ENCODE assay signal across 9 mouse cellular contexts in genomic region chr19:27216767-27217403, GRCm38 (mm10). TPM values are rescaled to one million over a fixed set of nuclear protein-coding genes. Genes with fewer than 3 reads are reported as not detected.
DNase-seq lines count a peak whose midpoint lies in the region; ATAC-seq and TF ChIP-seq lines count a peak whose summit lies in the region.
"Had no signal": no experiment of that assay in that cellular context is flagged by ENCODE, and none has a peak within 500 bp of the region (broad histone marks: within the 10 kb centered on the region; RNA-seq: fewer than 3 reads in every experiment).

No protein-coding gene starts in this region.

- no peak overlapping the region for H3K27ac ChIP-seq in ES-Bruce4 (ENCODE audit: insufficient read depth, low read length)
- H3K27ac ChIP-seq in forebrain, embryonic 16.5 days (ENCODE audit: low read length), result peak overlapping the region; percentile 92
- no peak overlapping the region for H3K27ac ChIP-seq in liver, embryonic 16.5 days (ENCODE audit: low read length)

- peak; percentile 79 to 81 for DNase-seq in cerebellum, adult 18-20 months
- peak; percentile 81 to 82 for DNase-seq in heart, postnatal 10 days
- DNase-seq in layer of hippocampus, adult 18-20 months (ENCODE audit: low spot score in 2 of 2), result peak; percentile 47 to 75
- DNase-seq in ovary, adult 18-20 months (ENCODE audit: low spot score), result peak; percentile 30
- peak; percentile 17 to 56 for DNase-seq in urinary bladder, postnatal 36 days (ENCODE audit: low spot score in 2 of 2)

- no peaks in the 10 kb centered on the region for H3K4me1 ChIP-seq in ES-Bruce4 (ENCODE audit: control insufficient read depth, insufficient read depth, low read length)
- H3K4me1 ChIP-seq in forebrain, embryonic 16.5 days (replicated peaks; ENCODE audit: control insufficient read depth, insufficient read depth, low read length), result peaks cover 22% of the 10 kb centered on the region
- no peaks in the 10 kb centered on the region; the same call in 1 of the 2 replicates for H3K4me1 ChIP-seq in liver, embryonic 16.5 days (ENCODE audit: control insufficient read depth, low read depth, low read length)

- no peak for TF ChIP-seq EP300 in ES-Bruce4 (IDR thresholded peaks at IDR 0.05; ENCODE audit: insufficient read depth, low read depth, low read length)

- peak overlapping the region; percentile 84 for H3K4me3 ChIP-seq in ES-Bruce4 (ENCODE audit: low read depth, low read length)
- H3K4me3 ChIP-seq in forebrain, embryonic 16.5 days (replicated peaks; ENCODE audit: low read length), result peak overlapping the region; percentile 64
- peak overlapping the region; percentile 57 for H3K4me3 ChIP-seq in liver, embryonic 16.5 days (ENCODE audit: low read depth, low read length)

- intact Hi-C loops in heart, postnatal 10 days (cut with DNase I), result loop anchor here (5.0 kb wide), 2 partner anchors 115 to 180 kb away; no protein-coding TSS in a partner anchor

- H3K9me3 ChIP-seq in ES-Bruce4 (replicated peaks; ENCODE audit: control insufficient read depth, insufficient read depth, low read length, poor library complexity, severe bottlenecking), result no peaks in the 10 kb centered on the region
- H3K9me3 ChIP-seq in forebrain, embryonic 16.5 days (ENCODE audit: control insufficient read depth, low read length), result no peaks in the 10 kb centered on the region
- no peaks in the 10 kb centered on the region for H3K9me3 ChIP-seq in liver, embryonic 16.5 days (replicated peaks; ENCODE audit: control insufficient read depth, low read length)

- H3K36me3 ChIP-seq in ES-Bruce4 (ENCODE audit: control insufficient read depth, insufficient read depth, low read length, poor library complexity, severe bottlenecking), result no peaks in the 10 kb centered on the region
- no peaks in the 10 kb centered on the region for H3K36me3 ChIP-seq in forebrain, embryonic 16.5 days (ENCODE audit: control insufficient read depth, insufficient read depth)
- no peaks in the 10 kb centered on the region for H3K36me3 ChIP-seq in liver, embryonic 16.5 days (ENCODE audit: control insufficient read depth, insufficient read depth)
- H3K36me3 ChIP-seq: G1E had no signal

- H3K27me3 ChIP-seq in ES-Bruce4 (ENCODE audit: control insufficient read depth, insufficient read depth, low read length, poor library complexity, severe bottlenecking), result peaks cover 3% of the 10 kb centered on the region
- H3K27me3 ChIP-seq in forebrain, embryonic 16.5 days (replicated peaks; ENCODE audit: control insufficient read depth, insufficient read depth, low read length), result no peaks in the 10 kb centered on the region
- H3K27me3 ChIP-seq in liver, embryonic 16.5 days (ENCODE audit: control insufficient read depth, insufficient read depth, low read depth, low read length), result peaks cover 34% of the 10 kb centered on the region

- ATAC-seq in forebrain, embryonic 16.5 days, result peak; percentile 70
- peak; percentile 77 for ATAC-seq in liver, embryonic 16.5 days (ENCODE audit: low read depth)

- peak overlapping the region; percentile 95 for H3K4me2 ChIP-seq in forebrain, embryonic 16.5 days (ENCODE audit: low read length)
- H3K4me2 ChIP-seq in liver, embryonic 16.5 days (ENCODE audit: low read depth, low read length), result peak overlapping the region; percentile 66

- peak overlapping the region; percentile 57 for H3K9ac ChIP-seq in ES-Bruce4 (ENCODE audit: low read depth, poor library complexity, severe bottlenecking)
- peak overlapping the region; percentile 93 for H3K9ac ChIP-seq in forebrain, embryonic 16.5 days (replicated peaks; ENCODE audit: low read depth, low read length)
- H3K9ac ChIP-seq in liver, embryonic 16.5 days (ENCODE audit: low read depth, low read length), result no peak overlapping the region; the same call in 1 of the 2 replicates

- TF ChIP-seq CTCF in ES-Bruce4 (IDR thresholded peaks at IDR 0.05; ENCODE audit: low read depth, low read length), result no peak

- 1% methylated on average over 50 of the region's 62 CpGs for WGBS in forebrain, embryonic 16.5 days
- under 1% methylated on average over 58 of the region's 62 CpGs for WGBS in liver, embryonic 16.5 days (ENCODE audit: insufficient replicate concordance)

- no peak for TF ChIP-seq POLR2A in ES-Bruce4 (IDR thresholded peaks at IDR 0.05; ENCODE audit: insufficient read depth, low read length)

RNA-seq across cellular contexts. Expression of gene Vldlr, which starts 0.6 kb away (rescaled TPM):
- 2.4 TPM in 2 replicates for polyA plus RNA-seq in ES-Bruce4 (2011; ENCODE audit: insufficient read depth, insufficient read length, low read depth, missing spikeins)
- polyA plus RNA-seq in forebrain, embryonic 16.5 days (2015; fragmentation: Nextera tagmentation; extraction: Ambion mirVana), result 40.5 and 41.2 TPM in 2 replicates
- total RNA-seq in heart, postnatal 10 days (2021), result 100 to 1,000 TPM; 160 to 178 TPM
- 10 to 100 TPM; 48.9 to 49.2 TPM for total RNA-seq in layer of hippocampus, adult 18-20 months (2021)
- polyA plus RNA-seq in liver, embryonic 16.5 days (2015; fragmentation: Nextera tagmentation; extraction: Ambion mirVana), result 2.1 TPM in 2 replicates
- polyA plus RNA-seq: G1E had no signal

Comparison
In these comparisons a context has a peak if more than half of its experiments do, and no peak if none do; other contexts are left out.
1. DNase-seq: peak in every context shown above with its lines; median percentile 82 in heart, postnatal 10 days; 80 in cerebellum, adult 18-20 months; 61 in layer of hippocampus, adult 18-20 months; 36 in urinary bladder, postnatal 36 days; 30 in ovary, adult 18-20 months.
2. RNA of gene Vldlr, which starts 0.6 kb away (polyA plus RNA-seq): 40.5 to 41.2 TPM in forebrain, embryonic 16.5 days; 2.4 TPM in ES-Bruce4 and 2.1 TPM in liver, embryonic 16.5 days; every median in the first group is over 10 times any median in the second.
3. Peak in every context shown above with its lines, with median percentiles within 50 percentile points of each other: H3K4me3 ChIP-seq.